Mouse (Mus musculus) c-Kit-negative CD71-positive TER-119-positive erythroid progenitor cells, embryonic 14.5 days (primary cell): ENCODE results near the gene Ptgr1.

Source experiments
- DNase-seq: peaks from one replicate; pipeline ENCODE4 v3.0.0-alpha.2; 2013; ENCODE audit warnings: low read depth, low spot score

The Ptgr1 gene

GRCm38 (mm10) chr4:58986540-58987190, at the start of gene Ptgr1:
Gene Ptgr1, minus strand, starts transcription at chr4:58987119.
- DNase-seq = peak; percentile 64

- no peak for DNase-seq
Measured at GRCm38 (mm10) chr4:59035786-59036350, 48.9 kb upstream of the Ptgr1 start.

GRCm38 (mm10) chr4:59034918-59035785, 48.2 kb upstream of the Ptgr1 start, which contains the start of gene Gng10:
Gene Gng10, plus strand, starts transcription at chr4:59035088.
- peak; percentile 22 for DNase-seq

- DNase-seq = no peak
Measured at GRCm38 (mm10) chr4:59034325-59034917, 47.5 kb upstream of the Ptgr1 start.

- no peak for DNase-seq
Measured at GRCm38 (mm10) chr4:59016922-59017321, 30.0 kb upstream of the Ptgr1 start.

- no peak for DNase-seq
Measured at GRCm38 (mm10) chr4:59015181-59015580, 28.3 kb upstream of the Ptgr1 start.

GRCm38 (mm10) chr4:59011446-59011845, 24.5 kb upstream of the Ptgr1 start:
- DNase-seq = no peak

GRCm38 (mm10) chr4:59009696-59010095, 22.8 kb upstream of the Ptgr1 start:
- DNase-seq = no peak

GRCm38 (mm10) chr4:59009186-59009585, 22.3 kb upstream of the Ptgr1 start:
- no peak for DNase-seq

- DNase-seq = no peak
Measured at GRCm38 (mm10) chr4:59007974-59008373, 21.1 kb upstream of the Ptgr1 start.

GRCm38 (mm10) chr4:59007016-59007415, 20.1 kb upstream of the Ptgr1 start:
- DNase-seq = no peak

GRCm38 (mm10) chr4:59006211-59006610, 19.3 kb upstream of the Ptgr1 start:
- no peak for DNase-seq

GRCm38 (mm10) chr4:59003806-59004200, 16.9 kb upstream of the Ptgr1 start:
- no peak for DNase-seq

GRCm38 (mm10) chr4:59002948-59003805, 16.3 kb upstream of the Ptgr1 start, which contains the start of gene Gm20503:
Gene Gm20503, plus strand, starts transcription at chr4:59003210.
- peak; percentile 83 for DNase-seq

- no peak for DNase-seq
Measured at GRCm38 (mm10) chr4:59000614-59001013, 13.7 kb upstream of the Ptgr1 start.

- peak; percentile 56 for DNase-seq
Measured at GRCm38 (mm10) chr4:58999686-59000085, 12.8 kb upstream of the Ptgr1 start.

- DNase-seq = no peak
Measured at GRCm38 (mm10) chr4:58998688-58999087, 11.8 kb upstream of the Ptgr1 start.

GRCm38 (mm10) chr4:58997081-58997480, 10.2 kb upstream of the Ptgr1 start:
- DNase-seq = no peak

GRCm38 (mm10) chr4:58995251-58995693, 8.4 kb upstream of the Ptgr1 start:
- DNase-seq = no peak

GRCm38 (mm10) chr4:58994762-58995161, 7.8 kb upstream of the Ptgr1 start, which contains the start of gene Dnajc25:
Gene Dnajc25, plus strand, starts transcription at chr4:58995062.
- DNase-seq = no peak

- DNase-seq = no peak
Measured at GRCm38 (mm10) chr4:58992195-58992594, 5.3 kb upstream of the Ptgr1 start.
